Mouse (Mus musculus) lung, embryonic 16.5 days (tissue): ENCODE measurements around the gene Tbc1d22a. TPM values are rescaled to one million over a fixed set of nuclear protein-coding genes. Genes with fewer than 3 reads are reported as not detected.
"Not testable (repeated sequence)": the region's sequence is repeated elsewhere in the genome, so short reads cannot be mapped to it uniquely, and the experiment has no call there.

ENCODE experiments used
- ATAC-seq: fragments of 200-750 bp; cut with Nextera tagmentation; 2 replicates; pipeline ENCODE4 v1.8.0; 2017; ENCODE audit warnings: low read depth, mild to moderate bottlenecking, moderate library complexity
- H3K27ac ChIP-seq: fragments of 300-500 bp; sonication (generic); 2 replicates; pipeline ENCODE4 v1.5.1; 2014; ENCODE audit warnings: mild to moderate bottlenecking, control low read depth, low read length
- H3K27me3 ChIP-seq: fragments of 300-500 bp; sonication (generic); 2 replicates; pipeline ENCODE4 v1.6.1; 2014; ENCODE audit warnings: low read depth, low read length, mixed read lengths; ENCODE audit not compliant: control insufficient read depth, insufficient read depth
- H3K36me3 ChIP-seq: fragments of 300-500 bp; sonication (generic); 2 replicates; pipeline ENCODE4 v1.6.1; 2014; ENCODE audit warnings: low read length; ENCODE audit not compliant: control insufficient read depth, insufficient read depth
- H3K4me1 ChIP-seq: fragments of 300-500 bp; sonication (generic); replicated peaks from 2 replicates; pipeline ENCODE4 v1.6.1; 2014; ENCODE audit warnings: low read length, mixed read lengths; ENCODE audit not compliant: control insufficient read depth, insufficient read depth
- H3K4me2 ChIP-seq: fragments of 300-500 bp; sonication (generic); 2 replicates; pipeline ENCODE4 v1.6.1; 2014; ENCODE audit warnings: low read depth, low read length, control low read depth
- H3K4me3 ChIP-seq: fragments of 300-500 bp; sonication (generic); 2 replicates; pipeline ENCODE4 v1.5.1; 2014; ENCODE audit warnings: mild to moderate bottlenecking, low read length, control low read depth
- H3K9ac ChIP-seq: fragments of 300-500 bp; sonication (generic); 2 replicates; pipeline ENCODE4 v1.6.1; 2014; ENCODE audit warnings: low read length, control low read depth
- H3K9me3 ChIP-seq: fragments of 300-500 bp; sonication (generic); 2 replicates; pipeline ENCODE4 v1.6.1; 2016; ENCODE audit warnings: low read length; ENCODE audit not compliant: control insufficient read depth
- WGBS: fragments of 180-500 bp; shearing (Covaris S2); extraction: QIAGEN DNeasy Blood & Tissue Kit; methylation state at CpG from one replicate; pipeline ENCODE4 v1.1.7; 2014; 5-methylcytosine and 5-hydroxymethylcytosine counted together
- polyA plus RNA-seq: library from polyadenylated mRNA; unstranded; fragments of >200 nt; fragmentation: Nextera tagmentation; extraction: Ambion mirVana; gene quantifications from 2 replicates; pipeline ENCODE4 v1.2.1, GENCODE M21; 2015

Tbc1d22a gene
- polyA plus RNA-seq, 1 experiment from 2014 or later = 13.6 TPM

GRCm38 (mm10) chr15:86185689-86186569 is 28.3 kb upstream of the Tbc1d22a start, which contains the start of gene Cerk:
Cerk (minus strand) TSS chr15:86186141.
- Histone ChIP-seq H3K27ac (peak within 1 kb of the TSS; percentile 92), H3K4me3 (peak within 1 kb of the TSS; percentile 84), H3K9me3 (no peaks in the 10 kb centered on the region), H3K9ac (peak within 1 kb of the TSS; percentile 95), H3K4me1 (peaks cover 54% of the 10 kb centered on the region), H3K4me2 (peak within 1 kb of the TSS; percentile 90), H3K27me3 (no peaks in the 10 kb centered on the region), H3K36me3 (no peaks in the 10 kb centered on the region)
- ATAC-seq = peak; percentile 65
- WGBS = 4% methylated on average over 43 of the region's 43 CpGs

DNA sequence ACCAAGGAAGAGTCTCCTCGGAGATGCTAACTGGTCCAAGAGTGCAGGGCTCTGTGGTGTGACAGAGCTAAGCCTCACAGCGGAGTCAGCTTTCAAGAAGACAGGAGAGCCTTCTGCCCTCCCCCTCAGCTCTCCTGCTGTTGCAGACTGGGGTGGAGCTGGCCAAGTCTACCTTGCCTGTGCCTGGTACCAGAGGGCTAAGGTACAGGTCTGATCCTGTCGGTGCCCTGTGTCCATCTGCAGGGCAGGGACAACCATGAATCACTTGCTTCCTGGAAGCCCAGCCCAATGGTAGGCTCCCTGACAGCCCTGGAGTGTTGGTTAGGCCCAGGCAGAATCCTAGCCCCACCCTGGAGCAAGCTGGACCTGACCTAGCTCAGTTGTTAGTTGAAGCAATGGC is 27.6 kb upstream of the Tbc1d22a start:
- Histone ChIP-seq H3K9ac (no peak overlapping the region), H3K4me3 (no peak overlapping the region), H3K4me2 (no peak overlapping the region; the same call in 1 of the 2 replicates), H3K9me3 (no peaks in the 10 kb centered on the region), H3K27ac (no peak overlapping the region), H3K27me3 (no peaks in the 10 kb centered on the region), H3K4me1 (peaks cover 55% of the 10 kb centered on the region), H3K36me3 (no peaks in the 10 kb centered on the region)
- ATAC-seq = no peak
- WGBS = 55% methylated on average over 3 of the region's 3 CpGs

- Histone ChIP-seq H3K9me3 (no peaks in the 10 kb centered on the region), H3K27ac (peak overlapping the region; percentile 84), H3K4me2 (no peak overlapping the region), H3K4me1 (peaks cover 43% of the 10 kb centered on the region), H3K36me3 (no peaks in the 10 kb centered on the region), H3K9ac (peak overlapping the region; percentile 5; the same call in 1 of the 2 replicates), H3K4me3 (no peak overlapping the region), H3K27me3 (no peaks in the 10 kb centered on the region)
- ATAC-seq = no peak
- 65% methylated on average over 5 of the region's 5 CpGs for WGBS
Observed at GRCm38 (mm10) chr15:86188186-86188585, 26.1 kb upstream of the Tbc1d22a start.

DNA sequence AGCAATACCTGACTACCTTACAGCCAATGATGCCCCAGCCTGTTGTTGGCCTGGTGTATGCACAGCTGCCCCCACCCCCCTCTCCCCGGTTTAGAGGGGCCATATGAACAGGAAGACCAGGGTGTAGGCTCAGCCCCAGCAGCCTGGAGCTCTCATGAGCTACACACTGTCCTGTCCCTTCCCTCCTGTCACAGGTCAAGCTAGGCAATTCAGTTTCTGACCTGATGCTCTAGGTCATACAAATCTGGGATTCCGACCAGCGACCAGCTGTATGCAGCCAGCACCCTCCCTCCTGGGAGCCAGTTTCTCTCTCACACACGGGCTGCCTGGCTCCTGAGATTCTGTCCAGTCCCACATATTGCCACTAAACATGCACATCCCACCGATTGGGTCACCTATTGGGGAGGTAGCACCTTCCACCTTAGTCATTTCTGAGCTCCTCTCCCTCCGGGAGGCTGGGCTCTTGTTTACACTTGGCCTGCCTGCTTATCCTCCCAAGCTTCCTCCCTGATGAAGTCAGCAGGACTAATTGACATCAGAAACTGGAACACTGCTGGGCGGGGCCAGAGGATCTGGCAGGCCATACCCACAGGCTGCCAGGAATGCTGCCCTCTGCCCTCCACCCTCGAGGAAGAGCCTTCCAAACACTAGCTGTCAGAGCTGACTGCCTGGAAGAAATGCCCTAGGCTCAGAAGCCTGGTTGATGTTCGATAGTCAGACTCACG is 25.4 kb upstream of the Tbc1d22a start:
- no peaks in the 10 kb centered on the region for H3K36me3 ChIP-seq
- H3K9me3 ChIP-seq = no peaks in the 10 kb centered on the region
- no peaks in the 10 kb centered on the region for H3K27me3 ChIP-seq
- no peak overlapping the region; the same call in 1 of the 2 replicates for H3K4me3 ChIP-seq
- H3K4me2 ChIP-seq = peak overlapping the region; percentile 29; the same call in 1 of the 2 replicates
- peaks cover 37% of the 10 kb centered on the region for H3K4me1 ChIP-seq
- WGBS = 21% methylated on average over 10 of the region's 10 CpGs
- H3K9ac ChIP-seq = peak overlapping the region; percentile 35
- H3K27ac ChIP-seq = peak overlapping the region; percentile 84
- ATAC-seq = peak; percentile 61

DNA sequence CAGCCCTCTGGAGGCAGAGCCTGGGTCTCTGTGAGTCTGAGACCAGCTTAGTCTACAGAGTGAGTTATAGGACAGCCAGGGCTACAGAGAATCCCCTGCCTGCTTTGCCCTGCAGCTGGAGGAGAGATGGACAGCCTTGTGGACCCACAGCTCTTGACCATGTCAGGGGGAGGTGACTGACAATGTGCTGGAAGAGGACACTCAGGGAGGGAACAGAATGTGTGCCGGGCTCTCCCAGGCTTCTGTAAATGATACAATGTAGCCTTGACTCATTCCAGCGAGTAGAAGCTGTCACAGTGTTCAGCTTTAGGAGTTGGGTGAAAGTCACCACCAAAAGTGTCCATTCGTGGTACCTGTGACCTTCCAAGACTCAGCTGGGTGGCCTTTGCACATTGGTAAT is 23.9 kb upstream of the Tbc1d22a start:
- Histone ChIP-seq H3K9me3 (no peaks in the 10 kb centered on the region), H3K27ac (no peak overlapping the region), H3K9ac (no peak overlapping the region), H3K4me2 (no peak overlapping the region), H3K4me3 (no peak overlapping the region), H3K36me3 (no peaks in the 10 kb centered on the region), H3K4me1 (peaks cover 29% of the 10 kb centered on the region), H3K27me3 (no peaks in the 10 kb centered on the region)
- 66% methylated on average over 3 of the region's 3 CpGs for WGBS
- no peak for ATAC-seq

- H3K9ac ChIP-seq = no peak overlapping the region
- H3K36me3 ChIP-seq = no peaks in the 10 kb centered on the region
- peaks cover 24% of the 10 kb centered on the region for H3K4me1 ChIP-seq
- no peak overlapping the region for H3K4me3 ChIP-seq
- H3K27me3 ChIP-seq = no peaks in the 10 kb centered on the region
- no peak overlapping the region for H3K27ac ChIP-seq
- no peak overlapping the region for H3K4me2 ChIP-seq
- no peaks in the 10 kb centered on the region for H3K9me3 ChIP-seq
- no peak for ATAC-seq
- 44% methylated on average over 1 of the region's 1 CpGs for WGBS
Observed at GRCm38 (mm10) chr15:86191505-86191904, 22.8 kb upstream of the Tbc1d22a start.

- WGBS = 43% methylated on average over 3 of the region's 3 CpGs
- no peak overlapping the region for H3K27ac ChIP-seq
Observed at GRCm38 (mm10) chr15:86191933-86192332, 22.3 kb upstream of the Tbc1d22a start.

DNA sequence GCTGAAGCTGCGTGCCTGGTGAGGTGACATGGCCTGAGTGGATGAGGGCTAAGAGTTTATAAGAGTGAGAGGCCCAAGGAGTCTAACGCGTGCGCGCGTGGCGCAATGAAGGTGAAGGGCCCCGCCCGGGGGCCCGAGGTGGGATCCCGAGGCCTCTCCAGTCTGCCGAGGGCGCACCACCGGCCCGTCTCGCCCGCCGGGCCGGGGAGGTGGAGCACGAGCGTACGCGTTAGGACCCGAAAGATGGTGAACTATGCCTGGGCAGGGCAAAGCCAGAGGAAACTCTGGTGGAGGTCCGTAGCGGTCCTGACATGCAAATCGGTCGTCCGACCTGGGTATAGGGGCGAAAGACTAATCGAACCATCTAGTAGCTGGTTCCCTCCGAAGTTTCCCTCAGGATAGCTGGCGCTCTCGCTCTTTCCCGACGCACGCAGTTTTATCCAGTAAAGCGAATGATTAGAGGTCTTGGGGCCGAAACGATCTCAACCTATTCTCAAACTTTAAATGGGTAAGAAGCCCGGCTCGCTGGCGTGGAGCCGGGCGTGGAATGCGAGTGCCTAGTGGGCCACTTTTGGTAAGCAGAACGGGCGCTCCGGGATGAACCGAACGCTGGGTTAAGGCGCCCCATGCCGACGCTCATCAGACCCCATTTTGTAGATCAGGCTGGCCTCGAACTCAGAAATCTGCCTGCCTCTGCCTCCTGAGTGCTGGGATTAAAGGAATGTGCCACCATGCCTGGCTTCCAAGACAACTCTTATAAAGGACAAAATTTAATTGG is 19.4 kb upstream of the Tbc1d22a start:
- not testable (repeated sequence) for H3K27ac ChIP-seq, H3K4me2 ChIP-seq, H3K27me3 ChIP-seq, H3K4me3 ChIP-seq, H3K9ac ChIP-seq, H3K9me3 ChIP-seq, H3K4me1 ChIP-seq, H3K36me3 ChIP-seq
- WGBS = 75% methylated on average over 55 of the region's 55 CpGs
- peak; percentile 93 for ATAC-seq

More at GRCm38 (mm10) chr15:86191933-86192332, 22.3 kb upstream of the Tbc1d22a start:
- no peaks in the 10 kb centered on the region for H3K9me3 ChIP-seq
- no peak overlapping the region for H3K4me2 ChIP-seq
- H3K4me3 ChIP-seq = no peak overlapping the region
- no peaks in the 10 kb centered on the region for H3K27me3 ChIP-seq
- H3K9ac ChIP-seq = no peak overlapping the region
- no peak for ATAC-seq
- H3K36me3 ChIP-seq = no peaks in the 10 kb centered on the region
- peaks cover 23% of the 10 kb centered on the region for H3K4me1 ChIP-seq
